Mouse (Mus musculus) left cerebral cortex, adult 9 months (tissue): ENCODE results near the gene Smim6.
A peak's percentile ranks its signal among the peaks of the same experiment; 100 is the strongest.

Source experiments
- DNase-seq, 2 experiments: peaks; one replicate each; pipeline ENCODE4 v3.0.0; 2022; ENCODE audit warnings: low spot score in 2 of 2

Gene Smim6

DNA sequence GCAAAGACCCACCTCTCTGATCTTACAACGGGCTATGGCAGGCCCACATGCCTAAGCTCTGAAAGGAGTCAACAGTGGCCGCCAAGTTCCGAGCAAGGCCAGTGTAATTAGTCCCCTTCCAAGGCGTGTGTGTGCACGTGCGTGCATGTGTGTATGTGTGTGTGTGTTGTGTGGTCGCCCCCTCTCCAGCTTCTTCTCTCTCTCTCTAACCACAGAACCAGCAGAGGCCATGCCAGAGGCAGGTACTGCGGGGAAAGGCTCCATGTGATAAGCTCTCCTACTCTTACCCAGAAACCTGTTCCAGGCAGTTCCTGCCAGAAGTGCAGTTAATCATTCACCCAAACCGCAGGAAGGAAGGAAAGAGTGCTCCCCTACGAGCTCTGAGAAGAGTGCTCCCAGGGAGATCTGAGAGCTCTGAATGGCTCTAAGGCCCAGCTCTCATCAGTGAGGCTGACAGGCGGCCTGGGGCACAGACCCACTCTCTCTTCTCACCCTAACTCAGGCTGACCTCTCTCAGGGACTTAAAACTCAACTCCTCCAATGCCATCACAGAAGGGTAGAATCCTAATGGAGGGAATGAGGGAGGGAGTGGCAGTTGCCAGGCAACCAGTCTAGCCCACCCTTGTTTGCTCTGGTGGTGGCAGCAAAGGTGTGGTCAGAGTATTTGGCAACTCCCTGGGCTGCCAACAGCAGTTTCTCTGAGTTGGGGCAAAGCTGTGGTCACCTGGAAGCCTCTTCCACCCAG, at the start of gene Smim6:
Gene Smim6 (plus strand): TSS at position 386 of the 745 bp plus-strand sequence.
- DNase-seq: no peak

DNA sequence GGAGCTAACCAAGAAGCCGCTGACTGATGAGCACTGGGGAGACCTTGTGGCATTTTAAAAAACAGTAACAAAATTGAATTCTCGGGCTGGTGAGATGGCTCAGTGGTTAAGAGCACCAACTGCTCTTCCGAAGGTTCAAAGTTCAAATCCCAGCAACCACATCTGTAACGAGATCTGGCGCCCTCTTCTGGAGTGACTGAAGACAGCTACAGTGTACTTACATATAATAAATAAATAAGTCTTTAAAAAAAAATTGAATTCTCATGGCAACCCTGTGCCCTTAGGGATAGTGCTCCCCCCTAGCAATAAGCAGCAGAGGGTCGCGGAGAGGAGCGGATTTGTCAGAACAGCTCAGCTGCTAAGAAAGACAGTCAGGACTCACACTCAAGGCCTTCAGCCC, 47.9 kb upstream of the Smim6 start:
- DNase-seq: no peak

DNA sequence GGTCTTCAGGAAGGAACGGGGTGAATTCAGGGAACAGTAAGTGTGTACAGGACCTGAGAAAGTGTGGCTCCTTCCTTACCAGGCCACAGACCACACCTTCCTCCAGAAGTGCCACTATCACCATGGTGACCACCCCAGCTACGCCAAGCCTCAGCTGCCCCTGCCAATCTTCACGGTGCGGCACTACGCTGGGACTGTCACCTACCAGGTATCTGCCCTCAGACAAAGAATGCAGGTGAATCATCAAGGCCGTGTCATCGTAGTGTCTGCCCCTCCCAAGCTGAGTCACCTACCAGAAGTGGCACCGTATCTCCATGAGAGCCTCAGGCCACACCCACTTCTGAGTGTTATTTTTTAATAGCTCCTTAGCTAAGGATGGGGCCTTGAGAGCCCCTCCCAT, 42.4 kb upstream of the Smim6 start:
- DNase-seq: no peak

DNA sequence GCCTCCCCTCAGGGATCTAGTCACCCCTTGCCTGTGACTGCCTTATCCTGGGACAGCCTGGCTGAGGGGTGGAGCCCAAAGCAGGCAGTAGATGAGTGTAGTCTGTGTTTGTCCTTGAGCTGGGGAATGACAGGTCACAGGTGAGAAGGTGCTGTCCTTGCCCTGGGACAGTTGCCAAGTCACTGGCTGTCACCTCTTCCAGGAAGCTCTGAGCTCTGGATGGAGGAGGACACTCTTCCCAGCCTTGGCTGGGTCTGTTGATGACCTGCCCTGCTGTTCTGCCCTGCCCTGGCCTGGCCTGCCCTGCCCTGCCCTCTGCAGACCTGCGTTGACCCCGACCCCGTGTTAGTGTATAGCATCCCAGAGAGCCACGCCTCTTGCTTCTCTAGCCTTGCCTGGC, 39.4 kb upstream of the Smim6 start:
- no peak for DNase-seq

DNA sequence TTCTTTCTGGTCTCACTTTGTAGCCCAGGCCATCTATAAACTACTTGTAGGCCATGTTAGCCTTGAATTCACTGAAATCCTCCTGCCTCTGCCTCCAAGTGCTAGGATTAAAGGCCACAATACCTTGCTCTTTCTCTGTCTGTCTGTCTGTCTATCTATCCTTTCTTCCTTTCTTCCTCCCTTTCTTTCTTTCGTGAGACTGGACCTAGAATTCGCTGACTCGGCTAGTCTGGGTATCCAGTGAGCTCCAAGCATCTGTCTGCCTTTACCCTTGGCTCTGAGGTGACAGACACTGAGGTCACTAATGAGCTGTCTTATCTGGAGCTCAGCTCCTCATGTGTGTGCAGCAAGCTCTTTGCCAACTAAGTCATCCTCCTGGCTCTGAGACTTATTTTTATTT, 35.9 kb upstream of the Smim6 start:
- DNase-seq: no peak

DNA sequence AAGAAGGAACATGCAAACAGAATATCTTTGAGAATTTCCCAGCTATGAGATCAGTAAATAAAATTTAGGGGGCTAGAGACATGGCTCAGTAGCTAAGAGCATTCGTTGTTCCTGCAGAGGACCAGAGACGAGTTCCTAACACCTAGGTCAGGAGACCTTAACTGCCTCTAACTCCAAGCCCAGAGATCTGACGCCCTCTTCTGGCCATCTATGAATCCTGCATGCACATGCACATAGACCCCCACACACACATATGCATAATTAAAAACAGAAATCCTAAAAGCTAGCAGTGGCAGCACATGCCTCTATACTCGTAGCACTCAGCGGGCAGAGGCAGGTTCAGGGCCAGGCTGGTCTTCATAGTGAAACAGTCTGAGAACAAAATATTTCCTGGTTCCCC, 35.4 kb upstream of the Smim6 start:
- DNase-seq: no peak

DNA sequence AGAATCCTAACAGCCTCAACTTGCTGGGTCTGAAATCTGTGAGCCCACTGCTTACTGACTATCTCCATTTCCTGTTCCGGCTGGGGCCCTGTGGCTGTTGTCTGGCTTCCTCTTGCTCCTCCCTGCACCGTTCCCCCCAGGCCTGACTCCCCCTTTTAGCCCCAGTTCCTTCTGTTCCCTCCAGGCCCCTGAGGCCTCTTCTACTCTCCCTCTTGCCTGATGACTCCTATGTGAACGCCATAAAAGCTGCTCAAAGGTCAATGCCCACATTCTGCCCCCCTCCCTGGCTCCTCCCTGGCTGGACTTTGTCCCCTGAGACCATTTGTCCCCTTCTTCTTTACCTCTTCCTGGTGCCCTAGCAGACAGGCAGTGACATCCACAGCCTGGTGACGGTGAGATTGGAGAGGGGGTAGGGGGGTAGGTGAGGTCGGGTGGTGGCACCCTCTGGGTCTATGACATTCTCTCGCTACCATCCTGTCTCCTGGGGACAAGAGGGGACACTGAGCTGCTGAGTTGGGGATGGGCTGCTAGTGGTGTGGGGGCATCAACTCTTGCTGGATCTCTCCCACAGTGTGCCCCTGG, 34.6 kb upstream of the Smim6 start:
- no peak for DNase-seq

DNA sequence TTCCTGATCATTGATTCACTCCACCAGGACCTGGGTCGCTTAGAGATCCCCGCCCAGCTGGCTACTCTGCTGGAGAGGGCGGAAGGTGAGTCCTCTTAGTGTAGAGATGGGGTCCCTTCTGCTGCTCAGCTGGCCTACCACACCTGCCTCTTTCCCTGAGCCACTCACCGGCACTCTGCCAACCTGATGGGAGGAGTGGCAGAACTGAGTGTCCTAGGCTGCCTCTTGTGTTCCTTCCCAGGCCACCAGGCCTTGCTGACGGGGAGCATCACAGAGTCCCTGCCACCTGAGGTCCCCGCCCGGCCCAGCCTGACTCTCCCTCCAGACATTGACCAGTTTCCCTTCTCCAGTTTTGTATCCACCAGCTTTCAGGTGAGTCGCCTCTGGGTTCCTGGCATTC, 33.7 kb upstream of the Smim6 start:
- no peak for DNase-seq

DNA sequence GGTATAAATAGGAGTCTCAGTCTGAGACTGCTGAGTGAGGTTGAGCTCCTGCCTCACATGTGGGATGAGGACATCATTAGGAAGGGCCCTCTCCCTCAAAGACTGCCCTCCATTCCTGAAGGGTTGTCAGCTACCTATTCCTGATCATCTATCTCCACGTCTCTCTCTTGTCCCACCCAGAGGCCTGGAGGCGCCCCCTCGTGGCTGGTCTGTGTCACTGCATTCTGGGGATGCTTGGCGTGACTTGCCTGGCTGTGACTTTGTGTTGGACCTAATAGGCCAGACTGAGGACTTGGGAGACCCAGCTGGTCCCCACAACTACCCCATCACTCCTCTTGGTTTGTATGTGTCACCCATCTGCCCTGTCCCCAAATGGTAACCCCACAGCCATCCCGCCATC, 30.8 kb upstream of the Smim6 start:
- no peak for DNase-seq

DNA sequence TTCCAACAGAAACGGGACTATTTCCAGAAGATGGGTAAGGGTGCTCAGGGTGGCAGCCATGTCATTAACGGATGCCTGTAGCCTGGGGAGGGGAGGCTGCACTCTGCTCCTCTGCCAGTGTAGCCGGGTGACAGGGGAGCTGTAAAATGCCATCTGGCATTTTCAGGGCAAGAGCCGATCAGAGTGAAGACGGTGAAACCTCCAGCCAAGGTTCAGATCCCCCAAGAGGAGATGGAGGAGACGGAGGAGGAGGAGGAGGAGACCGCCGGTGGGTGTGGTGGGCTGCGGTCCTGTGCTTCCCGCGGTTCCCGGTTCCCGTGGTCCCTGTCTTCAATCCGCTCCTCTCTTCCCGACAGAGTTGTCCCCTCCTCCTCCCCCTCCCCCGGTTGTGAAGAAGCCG, 28.6 kb upstream of the Smim6 start:
- no peak for DNase-seq

DNA sequence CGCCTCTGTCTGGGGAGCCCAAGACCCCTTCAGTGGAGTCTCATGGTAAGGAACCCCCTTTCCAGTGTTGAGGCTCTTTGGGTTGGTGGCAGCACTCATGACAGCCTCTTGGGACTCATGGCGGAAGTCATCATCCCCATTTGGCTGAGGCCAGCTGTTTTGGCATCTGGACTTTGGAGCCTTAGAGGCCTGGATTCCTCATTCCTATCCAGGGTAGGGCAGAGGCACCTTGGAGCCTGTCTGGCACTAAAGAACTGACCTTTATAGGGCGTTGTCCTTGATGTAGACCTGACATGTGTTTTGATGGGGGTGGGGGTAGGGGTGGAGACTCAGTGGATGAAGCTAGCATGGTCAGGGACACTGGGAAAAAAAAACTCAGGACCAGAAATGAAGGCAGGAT, 27.5 kb upstream of the Smim6 start:
- no peak for DNase-seq

DNA sequence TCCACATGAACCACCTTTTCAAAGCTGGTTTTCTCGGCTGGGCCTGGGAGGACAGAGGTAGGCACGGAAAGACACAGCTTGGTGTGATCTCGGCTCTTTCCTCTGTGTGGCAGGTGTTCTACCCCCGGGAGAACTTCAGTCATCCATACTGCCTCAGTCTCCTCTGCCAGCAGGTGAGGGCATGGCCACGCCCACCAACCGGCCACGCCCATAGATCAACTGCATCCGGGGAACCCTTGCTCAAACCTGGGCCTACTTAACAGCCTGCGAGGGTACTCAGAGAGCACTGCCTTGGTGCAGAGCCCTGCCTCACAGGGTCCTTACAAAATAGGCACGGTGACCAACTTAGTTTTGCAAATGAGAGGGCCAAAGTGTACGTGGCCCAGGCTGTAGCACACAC, 26.5 kb upstream of the Smim6 start:
- no peak for DNase-seq

DNA sequence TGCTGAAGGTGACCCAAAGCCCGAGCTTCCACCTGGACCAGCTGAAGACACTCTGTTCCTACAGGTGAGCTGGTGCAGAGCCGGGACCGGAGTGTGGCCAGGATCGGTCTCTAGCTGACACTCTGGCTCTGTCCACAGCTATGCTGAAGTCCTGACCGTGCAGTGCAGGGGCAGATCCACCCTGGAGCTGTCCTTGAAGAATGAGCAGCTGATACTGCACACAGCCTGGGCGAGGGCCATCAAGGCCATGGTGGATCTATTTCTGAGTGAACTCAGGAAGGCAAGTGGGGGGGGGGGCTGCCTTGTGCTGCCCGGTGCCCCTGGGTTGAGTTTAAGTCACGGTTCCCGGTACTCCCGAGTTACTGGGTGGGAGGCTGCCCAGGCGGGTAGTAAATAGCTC, 25.4 kb upstream of the Smim6 start:
- no peak for DNase-seq

DNA sequence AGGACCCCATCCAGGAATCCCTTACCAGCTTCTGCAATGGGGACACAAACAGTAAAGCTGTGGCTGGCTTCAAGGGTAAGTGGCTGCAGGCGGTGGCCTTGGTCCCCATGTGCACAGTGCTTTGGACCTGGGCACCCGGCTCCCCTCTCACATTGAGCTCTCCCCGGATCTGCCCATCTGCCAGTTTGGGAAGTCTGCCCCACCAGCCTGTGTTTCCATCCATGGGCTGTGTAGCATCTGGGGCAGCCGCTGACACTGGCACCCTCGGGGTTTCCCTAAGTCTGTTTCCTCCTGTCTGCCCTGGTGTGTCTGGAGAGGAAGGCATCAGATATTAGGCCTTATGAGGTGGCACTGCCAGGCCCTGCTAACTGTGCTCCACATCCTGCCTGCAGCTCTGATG, 23.8 kb upstream of the Smim6 start:
- DNase-seq: no peak

DNA sequence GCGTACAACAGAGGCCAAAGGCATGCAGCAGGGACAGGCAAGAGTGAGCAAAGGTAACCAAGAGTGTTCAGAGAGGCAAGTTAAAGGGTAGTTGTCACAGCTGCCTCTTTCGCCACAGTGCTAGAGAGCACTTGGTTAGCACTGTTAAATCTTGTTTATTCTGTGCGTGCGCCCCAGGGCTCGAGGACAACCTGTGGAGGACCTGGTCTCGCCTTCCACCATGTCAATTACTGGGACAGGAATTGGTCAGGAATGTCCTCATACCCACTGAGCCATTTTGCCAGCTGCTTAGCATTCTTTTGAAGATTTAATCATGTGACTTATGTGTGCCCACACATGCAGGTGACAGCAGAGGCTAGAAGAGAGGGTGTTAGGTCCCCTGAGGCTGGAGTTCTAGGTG, 22.7 kb upstream of the Smim6 start:
- no peak for DNase-seq

DNA sequence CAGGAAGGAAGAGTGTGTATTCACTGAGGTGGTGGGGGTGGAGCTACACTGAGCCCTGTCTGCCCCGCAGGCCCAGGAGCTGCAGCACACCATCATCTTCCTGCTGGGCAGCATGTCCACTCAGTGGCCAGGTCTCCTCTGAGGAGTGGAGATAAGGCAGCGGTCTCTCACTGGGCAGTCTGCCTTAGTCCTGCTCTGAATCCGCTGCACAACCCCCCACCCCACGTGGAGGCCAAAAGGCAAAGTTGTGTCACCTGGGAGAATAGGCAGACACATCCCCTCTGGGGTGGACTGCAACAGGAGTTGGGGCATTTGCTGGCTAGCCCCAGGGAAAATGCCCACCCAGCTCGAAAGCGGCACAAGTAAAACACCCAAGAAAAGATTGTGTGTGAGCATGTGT, 19.6 kb upstream of the Smim6 start:
- no peak for DNase-seq

DNA sequence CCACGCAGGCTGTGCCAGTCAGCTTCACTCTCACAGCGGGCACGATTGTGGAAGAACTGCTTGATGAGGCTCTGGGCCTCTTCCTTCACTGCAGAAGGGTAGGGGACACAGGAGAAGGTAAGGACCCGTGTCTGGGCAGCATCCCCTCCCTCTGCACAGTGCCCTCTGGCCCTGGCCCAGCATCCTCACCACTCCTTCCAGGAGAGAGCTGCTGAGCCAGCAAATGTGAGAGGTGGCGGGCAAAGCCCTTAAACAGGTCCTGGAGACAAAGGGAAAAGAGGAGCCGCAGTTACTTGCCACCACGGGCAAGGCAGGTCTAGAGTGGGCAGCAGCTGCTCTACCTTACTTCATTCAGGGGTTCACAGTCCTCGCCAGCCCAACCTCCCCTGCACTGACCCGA, 18.7 kb upstream of the Smim6 start:
- DNase-seq: no peak

DNA sequence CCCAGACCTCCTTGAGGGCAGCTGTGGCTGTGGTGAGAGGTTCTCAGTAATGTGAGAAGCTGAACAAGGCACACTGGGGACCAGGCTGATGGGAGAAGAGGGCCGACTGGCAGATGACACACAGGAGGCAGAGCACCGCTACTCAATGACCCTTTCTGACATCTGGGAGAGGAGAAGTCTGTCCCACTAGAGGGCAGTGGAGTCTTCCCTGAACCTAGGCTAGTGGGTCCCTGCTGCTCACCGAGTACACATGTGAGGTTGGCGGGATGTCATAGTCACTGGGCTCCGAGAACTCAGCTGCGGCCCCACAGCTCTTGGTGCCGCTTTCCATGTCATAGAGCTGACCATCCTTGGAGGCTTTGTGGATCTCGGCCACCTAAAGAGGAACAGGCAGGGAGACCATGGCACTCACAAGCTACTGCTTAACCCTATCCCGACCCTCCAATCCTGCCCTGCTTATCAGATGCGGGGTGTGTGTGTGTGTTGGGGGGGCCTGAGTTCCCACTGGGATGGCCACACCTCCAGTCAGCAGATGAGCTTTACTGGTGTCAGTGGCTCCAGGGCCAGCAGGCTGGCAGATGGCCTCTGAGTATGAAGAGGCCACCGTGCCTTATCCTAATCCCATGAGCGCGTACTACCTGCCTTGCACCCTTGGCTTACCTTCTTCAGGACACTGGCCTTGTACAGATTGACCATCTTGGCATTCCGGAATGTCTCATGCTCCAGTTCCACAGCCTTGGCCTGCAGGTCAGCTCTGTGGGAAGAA, 16.9 kb upstream of the Smim6 start:
- peak in 1 of 2 experiments; percentile 8 for DNase-seq

DNA sequence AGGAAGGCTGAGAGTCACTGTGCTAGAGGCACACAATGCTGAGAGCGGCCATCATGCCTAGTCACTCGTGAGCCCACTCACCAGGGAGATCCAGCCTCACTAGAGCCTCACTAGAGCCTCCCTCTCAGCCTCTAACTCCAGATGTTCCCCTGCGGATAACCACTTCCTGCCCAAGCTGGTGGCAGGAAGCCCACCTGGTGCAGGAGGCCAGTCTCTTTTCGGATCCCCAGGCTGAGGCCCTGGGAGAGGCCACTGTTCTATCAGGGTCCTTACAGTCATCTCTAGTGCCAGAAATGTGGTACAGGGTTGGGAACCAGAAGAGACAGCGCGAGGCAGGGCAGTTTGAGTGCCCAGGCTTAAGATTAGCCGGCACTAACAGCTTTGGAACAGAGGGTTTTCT, 13.4 kb upstream of the Smim6 start:
- DNase-seq: no peak

DNA sequence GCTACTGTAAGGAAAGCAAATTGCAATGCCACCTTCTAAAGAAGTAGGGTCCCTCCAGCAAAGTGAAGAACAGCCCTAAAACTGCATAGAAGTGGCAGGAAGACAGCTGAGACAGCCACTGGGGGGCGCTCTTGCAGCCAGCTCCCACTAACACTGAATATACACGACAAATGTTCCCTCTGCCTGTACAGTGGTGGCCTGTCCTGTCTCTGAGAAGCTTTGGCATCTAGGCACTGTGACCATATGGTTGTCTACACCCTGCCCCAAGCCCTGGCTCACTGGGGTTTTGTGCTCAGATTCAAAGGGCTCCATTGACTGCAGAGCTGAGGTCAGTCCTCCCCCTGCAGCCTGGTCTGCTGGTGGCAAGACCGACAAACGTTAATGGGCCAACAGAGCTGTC, 12.9 kb upstream of the Smim6 start:
- peak; percentile 58 to 75 for DNase-seq

DNA sequence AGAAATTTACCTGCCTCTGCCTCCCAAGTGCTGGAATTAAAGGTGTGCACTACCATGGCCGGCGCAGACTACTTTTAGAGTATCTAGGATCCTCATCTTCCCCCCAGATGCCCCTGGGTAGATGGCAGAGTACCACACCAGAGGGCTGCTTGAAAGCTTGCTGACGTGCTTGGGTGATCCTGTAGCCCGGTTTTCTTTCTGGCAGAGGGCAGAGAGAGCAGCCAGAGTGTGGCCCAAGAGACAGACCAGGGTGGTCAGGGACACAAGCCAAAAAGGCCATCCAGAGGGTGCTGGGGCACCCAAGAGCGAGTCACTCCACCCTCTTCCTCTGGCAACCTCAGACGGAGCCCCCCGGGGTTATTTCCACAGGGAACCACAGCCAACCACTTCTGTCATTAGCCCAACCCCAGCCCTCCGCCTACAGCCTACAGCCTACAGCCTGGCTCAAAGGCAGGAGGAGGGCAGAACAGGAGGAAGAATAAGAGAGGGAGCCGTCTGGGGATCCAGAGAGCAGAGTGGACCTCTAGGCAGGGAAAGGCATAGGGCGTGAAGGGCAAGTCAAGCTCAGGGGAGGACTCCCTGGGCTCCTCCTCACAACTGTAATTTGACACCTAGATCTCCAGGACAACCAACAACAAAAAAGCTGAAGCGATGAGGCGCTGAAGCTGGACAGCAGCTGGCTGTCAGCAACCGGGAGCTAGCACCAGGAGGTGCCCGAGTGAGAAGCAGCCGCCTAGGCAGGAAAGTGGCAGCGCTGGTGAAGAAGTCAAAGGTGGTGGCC, 12.1 kb upstream of the Smim6 start, which contains the start of gene Smim5:
Gene Smim5 (plus strand): TSS at position 481 of the 781 bp plus-strand sequence.
- DNase-seq: no peak
